In the genomic region with DNA sequence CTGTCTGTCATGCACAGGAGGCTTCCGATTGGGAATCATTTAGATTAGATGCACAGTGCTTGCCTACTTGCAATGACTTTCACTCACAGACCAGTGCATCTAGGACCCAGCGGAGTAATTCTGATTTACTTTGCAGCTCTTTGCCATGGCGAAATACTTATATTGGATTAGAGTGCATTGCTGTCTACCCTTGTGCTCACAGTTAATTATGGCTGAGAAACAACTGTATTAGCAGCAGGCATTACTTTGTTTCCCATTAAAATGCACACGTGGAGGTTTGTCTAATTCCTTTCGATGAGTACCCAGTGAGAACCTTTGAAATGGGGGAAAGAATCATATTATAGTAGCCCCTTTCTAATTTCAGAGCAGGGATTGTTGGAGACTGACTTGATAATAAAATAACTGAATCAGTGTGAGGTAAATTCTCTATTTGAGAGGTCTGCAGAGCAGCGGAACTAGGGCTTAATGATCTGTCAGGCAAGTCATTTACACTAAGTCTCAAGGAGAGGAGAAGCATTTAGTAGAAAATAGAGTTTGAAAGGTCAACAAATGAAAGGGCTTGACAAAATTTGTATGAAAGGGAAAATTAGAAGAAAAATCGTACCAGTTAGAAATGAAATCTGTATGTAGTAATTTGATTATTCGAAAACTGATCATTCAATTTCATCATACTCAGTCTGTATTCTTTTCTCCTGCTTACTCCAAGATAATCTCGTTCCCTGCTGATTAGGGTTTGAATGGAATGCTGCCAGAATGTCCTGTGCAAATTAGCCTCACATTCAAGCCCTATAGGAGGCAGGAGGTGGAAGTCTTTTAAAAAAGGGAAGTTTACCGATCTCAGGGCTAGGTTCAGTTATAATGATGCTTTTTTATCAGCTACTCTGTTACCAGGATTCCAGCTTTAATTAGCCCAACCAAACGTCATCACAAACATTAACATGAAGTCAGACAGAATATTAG, we compare ENCODE assay signal across 17 mouse cellular contexts.
A peak's percentile ranks its signal among the peaks of the same experiment; 100 is the strongest.
DNase-seq lines count a peak whose midpoint lies in the region; ATAC-seq and TF ChIP-seq lines count a peak whose summit lies in the region.
"Had no signal": no experiment of that assay in that cellular context is flagged by ENCODE, and none has a peak within 500 bp of the region (broad histone marks: within the 10 kb centered on the region; RNA-seq: fewer than 3 reads in every experiment).

No protein-coding gene starts in this region.

- no peak overlapping the region for H3K27ac ChIP-seq in hindbrain, embryonic 13.5 days
- no peak overlapping the region for H3K27ac ChIP-seq in hindbrain, embryonic 10.5 days
- H3K27ac ChIP-seq in forebrain, postnatal 0 days (ENCODE audit: low read depth, low read length) = no peak overlapping the region
- H3K27ac ChIP-seq in midbrain, embryonic 16.5 days (ENCODE audit: low read length) = no peak overlapping the region
- H3K27ac ChIP-seq: liver, embryonic 14.5 days; stomach, embryonic 15.5 days had no signal

- WGBS in hindbrain, embryonic 13.5 days = 36% methylated on average over 11 of the region's 11 CpGs
- WGBS in hindbrain, embryonic 10.5 days = 43% methylated on average over 11 of the region's 11 CpGs
- 5% methylated on average over 11 of the region's 11 CpGs for WGBS in forebrain, postnatal 0 days
- 11% methylated on average over 11 of the region's 11 CpGs for WGBS in midbrain, embryonic 16.5 days

- H3K9ac ChIP-seq in hindbrain, embryonic 13.5 days = no peak overlapping the region
- H3K9ac ChIP-seq in forebrain, postnatal 0 days = no peak overlapping the region
- H3K9ac ChIP-seq in midbrain, embryonic 16.5 days (ENCODE audit: low read depth, low read length) = no peak overlapping the region
- H3K9ac ChIP-seq: liver, embryonic 14.5 days; stomach, embryonic 15.5 days had no signal

- H3K27me3 ChIP-seq in hindbrain, embryonic 13.5 days = no peaks in the 10 kb centered on the region
- no peaks in the 10 kb centered on the region for H3K27me3 ChIP-seq in hindbrain, embryonic 10.5 days (ENCODE audit: insufficient read depth, poor library complexity, severe bottlenecking)
- H3K27me3 ChIP-seq in forebrain, postnatal 0 days (ENCODE audit: insufficient read depth, low read length) = no peaks in the 10 kb centered on the region
- no peaks in the 10 kb centered on the region for H3K27me3 ChIP-seq in midbrain, embryonic 16.5 days (ENCODE audit: control insufficient read depth, insufficient read depth, low read depth, low read length)
- H3K27me3 ChIP-seq: CH12.LX; stomach, embryonic 15.5 days had no signal

- H3K4me1 ChIP-seq in hindbrain, embryonic 13.5 days (replicated peaks) = no peaks in the 10 kb centered on the region; the same call in 1 of the 2 replicates
- no peaks in the 10 kb centered on the region for H3K4me1 ChIP-seq in hindbrain, embryonic 10.5 days (replicated peaks)
- 0 out of 2 replicates have a peak, but pooled peaks cover 6% of the 10 kb centered on the region for H3K4me1 ChIP-seq in forebrain, postnatal 0 days (ENCODE audit: insufficient read depth)
- H3K4me1 ChIP-seq in midbrain, embryonic 16.5 days (ENCODE audit: control insufficient read depth, insufficient read depth, low read length) = peaks cover 2% of the 10 kb centered on the region; the same call in 1 of the 2 replicates
- H3K4me1 ChIP-seq: stomach, embryonic 15.5 days had no signal

- H3K36me3 ChIP-seq in hindbrain, embryonic 13.5 days = no peaks in the 10 kb centered on the region
- no peaks in the 10 kb centered on the region for H3K36me3 ChIP-seq in hindbrain, embryonic 10.5 days
- no peaks in the 10 kb centered on the region for H3K36me3 ChIP-seq in forebrain, postnatal 0 days (ENCODE audit: insufficient read depth)
- no peaks in the 10 kb centered on the region for H3K36me3 ChIP-seq in midbrain, embryonic 16.5 days (ENCODE audit: control insufficient read depth, insufficient read depth, low read length)
- H3K36me3 ChIP-seq: stomach, embryonic 15.5 days had no signal

- ATAC-seq in hindbrain, embryonic 13.5 days (ENCODE audit: low FRiP score) = peak; percentile 65
- no peak for ATAC-seq in forebrain, postnatal 0 days
- peak; percentile 76 for ATAC-seq in midbrain, embryonic 16.5 days

- TF ChIP-seq CTCF in forebrain, postnatal 0 days (IDR thresholded peaks at IDR 0.05; ENCODE audit: low read depth) = no peak

- H3K4me3 ChIP-seq in hindbrain, embryonic 13.5 days = no peak overlapping the region
- H3K4me3 ChIP-seq in hindbrain, embryonic 10.5 days = no peak overlapping the region
- H3K4me3 ChIP-seq in forebrain, postnatal 0 days (ENCODE audit: low read depth, low read length) = no peak overlapping the region
- no peak overlapping the region for H3K4me3 ChIP-seq in midbrain, embryonic 16.5 days (ENCODE audit: low read depth, low read length)
- H3K4me3 ChIP-seq: stomach, embryonic 15.5 days had no signal

- H3K9me3 ChIP-seq in hindbrain, embryonic 13.5 days = no peaks in the 10 kb centered on the region
- no peaks in the 10 kb centered on the region for H3K9me3 ChIP-seq in hindbrain, embryonic 10.5 days
- H3K9me3 ChIP-seq in forebrain, postnatal 0 days (ENCODE audit: low read length) = no peaks in the 10 kb centered on the region
- no peaks in the 10 kb centered on the region for H3K9me3 ChIP-seq in midbrain, embryonic 16.5 days (replicated peaks; ENCODE audit: control insufficient read depth, low read length, poor library complexity, severe bottlenecking)
- H3K9me3 ChIP-seq: stomach, embryonic 15.5 days had no signal

- no peak for DNase-seq in hindbrain, embryonic 10.5 days (ENCODE audit: low spot score)
- DNase-seq in embryo, embryonic 10.5 days (ENCODE audit: low spot score) = peak; percentile 6
- DNase-seq in forebrain, postnatal 0 days = no peak
- DNase-seq in urinary bladder, postnatal 10 days (ENCODE audit: low spot score) = no peak
- DNase-seq in thymus, postnatal 36 days = no peak
- no peak for DNase-seq in left cerebral cortex, adult 18-20 months (ENCODE audit: low spot score in 2 of 2)
- DNase-seq: adrenal gland, postnatal 10 days; cerebellum, adult 11-12 months; cerebellum, postnatal 36 days; gastrocnemius, postnatal 10 days; kidney, adult 2 months; kidney, postnatal 14 days had no signal

- H3K4me2 ChIP-seq in hindbrain, embryonic 13.5 days = no peak overlapping the region
- H3K4me2 ChIP-seq in forebrain, postnatal 0 days (ENCODE audit: low read depth) = peak overlapping the region; percentile 24
- H3K4me2 ChIP-seq in midbrain, embryonic 16.5 days (ENCODE audit: low read length) = peak overlapping the region; percentile 36
- H3K4me2 ChIP-seq: stomach, embryonic 15.5 days had no signal
